Mouse (Mus musculus) duodenum, adult 2 months (tissue): ENCODE results near the gene Ctdsp1. TPM values are rescaled to one million over a fixed set of nuclear protein-coding genes. Genes with fewer than 3 reads are reported as not detected.

ENCODE experiments used
- polyA plus RNA-seq: library from polyadenylated mRNA; depleted of rRNA; stranded (reverse); fragments of >200 nt; gene quantifications from 2 replicates; pipeline ENCODE4 v1.2.3, GENCODE M21; 2012; ENCODE audit warnings: low replicate concordance; rRNA removed

Ctdsp1 gene
- polyA plus RNA-seq = 96.4 and 165 TPM in 2 replicates

GRCm38 (mm10) chr1:74390924-74391748 lies at the start of gene Ctdsp1:
Ctdsp1 (plus strand) TSS chr1:74391509.

GRCm38 (mm10) chr1:74361812-74362211 lies 29.5 kb upstream of the Ctdsp1 start, which contains the start of gene Catip:
Catip (plus strand) TSS chr1:74362108.

GRCm38 (mm10) chr1:74374980-74375379 lies 16.3 kb upstream of the Ctdsp1 start, which contains the start of gene Slc11a1:
Slc11a1 (plus strand) TSS chr1:74375195.

GRCm38 (mm10) chr1:74408589-74409504 lies 17.5 kb downstream of the Ctdsp1 start, which contains the start of gene Vil1:
Vil1 (plus strand) TSS chr1:74409376.

Other genes starting within 250 kb of the Ctdsp1 start
- 0.11 TPM in 1 of 2 replicates, not detected in the other for gene Cxcr2, start 237.5 kb upstream of the Ctdsp1 start, polyA plus RNA-seq
- not detected in 2 replicates for gene Cxcr1, start 196.9 kb upstream of the Ctdsp1 start, polyA plus RNA-seq
- gene Arpc2, start 155.4 kb upstream of the Ctdsp1 start, polyA plus RNA-seq = 164 and 241 TPM in 2 replicates
- 4.0 and 6.1 TPM in 2 replicates for gene Gpbar1, start 113.0 kb upstream of the Ctdsp1 start, polyA plus RNA-seq
- gene Aamp, start 106.8 kb upstream of the Ctdsp1 start, polyA plus RNA-seq = 107 and 155 TPM in 2 replicates
- 73.8 and 90.9 TPM in 2 replicates for gene Pnkd, start 106.6 kb upstream of the Ctdsp1 start, polyA plus RNA-seq
- gene Tmbim1, start 85.9 kb upstream of the Ctdsp1 start, polyA plus RNA-seq = 637 and 738 TPM in 2 replicates
- gene Catip, start 29.4 kb upstream of the Ctdsp1 start, polyA plus RNA-seq = 0.18 and 0.21 TPM in 2 replicates
- 15.9 and 20.9 TPM in 2 replicates for gene Slc11a1, start 16.3 kb upstream of the Ctdsp1 start, polyA plus RNA-seq
- 136 and 434 TPM in 2 replicates for gene Vil1, start 17.9 kb downstream of the Ctdsp1 start, polyA plus RNA-seq
- gene Cnot9, start 114.5 kb downstream of the Ctdsp1 start, polyA plus RNA-seq = 11.3 and 13.8 TPM in 2 replicates
- gene Plcd4, start 151.4 kb downstream of the Ctdsp1 start, polyA plus RNA-seq = 0.08 TPM in 1 of 2 replicates, not detected in the other
- 0.98 and 1.5 TPM in 2 replicates for gene Usp37, start 152.8 kb downstream of the Ctdsp1 start, polyA plus RNA-seq
- 5.8 and 7.8 TPM in 2 replicates for gene Zfp142, start 196.7 kb downstream of the Ctdsp1 start, polyA plus RNA-seq
- gene Bcs1l, start 196.8 kb downstream of the Ctdsp1 start, polyA plus RNA-seq = 5.4 and 7.4 TPM in 2 replicates
- gene Rnf25, start 209.9 kb downstream of the Ctdsp1 start, polyA plus RNA-seq = 16.9 and 18.9 TPM in 2 replicates
- 0.85 and 1.4 TPM in 2 replicates for gene Stk36, start 209.9 kb downstream of the Ctdsp1 start, polyA plus RNA-seq